Mouse (Mus musculus) kidney, postnatal 36 days (tissue): ENCODE results near the gene Tmem41b.

Experiments
- DNase-seq, 2 experiments: peaks; one replicate each; pipeline ENCODE4 v3.0.0; 2021 to 2022; ENCODE audit warnings: mixed read lengths in 2 of 2

Tmem41b gene

GRCm38 (mm10) chr7:109975966-109976715, 10.6 kb downstream of the Tmem41b start:
- no peak for DNase-seq

GRCm38 (mm10) chr7:109969542-109969941, 17.2 kb downstream of the Tmem41b start:
- DNase-seq: no peak

GRCm38 (mm10) chr7:109968924-109969450, 17.7 kb downstream of the Tmem41b start:
- peak in 1 of 2 experiments; percentile 54 for DNase-seq

- no peak for DNase-seq
These were observed 18.7 kb downstream of the Tmem41b start for GRCm38 (mm10) chr7:109967805-109968579.

GRCm38 (mm10) chr7:109965658-109966057, 21.1 kb downstream of the Tmem41b start:
- no peak for DNase-seq

GRCm38 (mm10) chr7:109963707-109964106, 23.0 kb downstream of the Tmem41b start:
- no peak for DNase-seq

GRCm38 (mm10) chr7:109962596-109962995, 24.1 kb downstream of the Tmem41b start:
- no peak for DNase-seq

- DNase-seq: no peak
These were observed 25.2 kb downstream of the Tmem41b start for GRCm38 (mm10) chr7:109961570-109961969.

- no peak for DNase-seq
These were observed 26.0 kb downstream of the Tmem41b start for GRCm38 (mm10) chr7:109960613-109961154.

GRCm38 (mm10) chr7:109959716-109960612, 26.8 kb downstream of the Tmem41b start, which contains the start of gene Dennd5a:
TSS of gene Dennd5a (minus strand) at chr7:109960470.
- DNase-seq: peak; percentile 73 to 86

- no peak for DNase-seq
These were observed 27.6 kb downstream of the Tmem41b start for GRCm38 (mm10) chr7:109958843-109959715.

- DNase-seq: peak in 1 of 2 experiments; percentile 27
These were observed 28.5 kb downstream of the Tmem41b start for GRCm38 (mm10) chr7:109957996-109958789.

- peak; percentile 56 to 62 for DNase-seq
These were observed 31.9 kb downstream of the Tmem41b start for GRCm38 (mm10) chr7:109954622-109955401.

- DNase-seq: no peak
These were observed 35.4 kb downstream of the Tmem41b start for GRCm38 (mm10) chr7:109951297-109951696.

GRCm38 (mm10) chr7:109944421-109945034, 42.2 kb downstream of the Tmem41b start:
- peak; percentile 35 to 48 for DNase-seq

GRCm38 (mm10) chr7:109929628-109930027, 57.1 kb downstream of the Tmem41b start:
- peak in 1 of 2 experiments; percentile 25 for DNase-seq

GRCm38 (mm10) chr7:109928365-109928764, 58.4 kb downstream of the Tmem41b start:
- no peak for DNase-seq

GRCm38 (mm10) chr7:109924965-109925364, 61.8 kb downstream of the Tmem41b start:
- no peak for DNase-seq

- DNase-seq: no peak
These were observed 63.8 kb downstream of the Tmem41b start for GRCm38 (mm10) chr7:109922889-109923288.
